Mouse (Mus musculus) testis, adult 10 weeks (tissue): Measurements from ENCODE around the gene 4932438H23Rik. TPM values are rescaled to one million over a fixed set of nuclear protein-coding genes. Genes with fewer than 3 reads are reported as not detected.

Source experiments
- polyA plus RNA-seq: library from polyadenylated mRNA; stranded (reverse); fragments of 350-450 nt; fragmentation: Illumina TruSeq; extraction: RNeasy Lipid Tissue Mini Kit (QIAGEN cat#74804); gene quantifications from one replicate; pipeline ENCODE4 v1.2.3, GENCODE M21; 2014; ENCODE audit warnings: low read depth, low replicate concordance

4932438H23Rik gene
- polyA plus RNA-seq: 13.6 TPM

DNA sequence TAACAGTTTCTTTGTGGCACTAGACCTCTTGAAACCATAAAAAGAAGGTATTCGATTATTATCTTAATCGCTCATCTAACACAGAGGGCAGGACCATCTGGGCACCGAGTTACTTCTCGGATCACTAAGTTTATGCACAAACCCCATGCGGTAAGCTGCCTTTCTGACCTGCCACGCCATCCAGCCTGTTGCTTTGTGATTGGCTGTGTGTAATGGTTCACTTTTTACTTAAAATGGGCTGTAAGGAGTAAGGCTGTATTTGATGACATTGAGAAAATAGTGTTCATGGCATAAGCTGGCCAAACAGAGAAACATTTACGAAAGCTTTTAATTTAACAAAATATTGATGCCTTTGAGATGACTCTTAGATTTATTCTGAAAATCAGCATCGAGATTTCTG, at the start of gene 4932438H23Rik:
Gene 4932438H23Rik (minus strand): TSS at position 101 of the 400 bp plus-strand sequence.

DNA sequence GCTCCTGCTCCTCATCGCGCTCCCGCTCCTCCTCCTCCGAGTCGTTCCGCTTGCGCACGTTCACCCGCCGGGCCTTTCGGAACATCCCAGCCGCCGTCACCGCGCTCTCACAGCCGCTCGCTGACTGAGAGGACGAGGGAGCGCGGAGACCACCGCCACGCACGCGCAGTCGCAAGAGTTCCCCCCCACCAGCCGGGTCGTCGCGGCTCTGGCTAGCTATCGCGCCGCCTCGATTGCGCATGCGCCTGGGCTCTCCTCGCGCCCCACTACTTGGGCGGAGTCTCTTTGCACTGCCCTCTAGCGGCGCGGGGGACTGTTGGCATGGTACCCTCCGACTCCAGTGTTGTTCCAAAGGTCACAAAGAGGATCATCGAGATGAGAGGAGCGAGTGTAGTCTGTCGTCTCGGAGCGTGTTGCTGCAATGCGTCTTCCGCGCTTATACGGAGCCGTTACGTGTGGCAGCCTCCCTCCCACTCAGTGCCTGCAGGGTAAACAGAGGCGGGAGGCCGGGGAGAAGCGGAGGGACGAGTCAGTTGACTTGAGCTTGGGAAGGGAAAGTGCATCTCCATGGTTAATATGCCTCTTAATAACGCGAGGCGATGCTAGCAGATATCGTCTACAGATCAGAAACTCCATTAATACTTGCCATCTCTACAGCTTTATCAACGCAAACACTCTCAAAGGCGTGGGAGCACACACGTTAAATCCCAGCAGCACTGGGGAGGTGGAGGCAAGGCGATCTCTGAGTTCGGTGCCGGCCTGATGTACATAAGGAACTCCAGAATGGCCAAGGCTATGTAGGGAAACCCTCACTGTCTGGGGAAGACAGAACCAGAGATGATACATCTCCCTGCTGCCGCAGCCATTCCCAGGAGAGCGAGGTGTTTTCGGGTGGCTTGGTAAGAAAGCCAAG, 50.4 kb downstream of the 4932438H23Rik start, which contains the start of gene Paxbp1:
Gene Paxbp1 (minus strand): TSS at position 274 of the 913 bp plus-strand sequence.

DNA sequence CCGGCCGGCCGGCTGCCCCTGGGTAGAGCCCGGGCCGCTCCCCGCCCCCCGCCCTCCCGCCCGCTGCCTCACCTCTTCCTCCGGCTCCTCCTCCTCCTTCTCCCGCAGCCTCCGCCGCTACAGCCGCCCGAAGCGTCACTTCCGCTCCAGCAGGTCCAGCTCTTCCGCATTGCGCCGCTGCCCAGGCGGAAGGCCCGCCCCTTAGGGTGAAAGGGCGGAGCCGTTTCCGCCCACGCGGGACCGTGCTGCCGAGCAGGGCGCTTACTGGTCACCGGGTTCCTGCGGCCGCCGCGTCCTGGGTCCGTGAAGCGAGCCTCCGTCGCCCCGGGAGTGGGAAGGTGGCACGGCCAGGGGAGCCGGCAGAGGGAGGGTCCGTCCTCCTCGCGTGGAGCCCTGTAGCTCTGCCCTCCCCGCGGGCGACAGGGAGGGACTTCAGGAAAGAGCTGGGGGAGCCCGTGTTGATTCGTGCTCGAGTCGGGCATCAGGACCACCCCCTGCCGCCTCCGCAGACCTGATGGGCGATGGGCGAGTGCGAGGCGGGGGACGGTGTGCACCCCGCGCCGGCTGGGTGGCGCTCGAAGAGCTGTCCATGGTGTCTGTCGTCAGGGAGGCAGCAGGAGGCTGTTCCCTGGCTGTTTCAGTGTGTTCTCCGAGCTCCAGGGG, 83.8 kb downstream of the 4932438H23Rik start, which contains the start of gene Synj1:
Gene Synj1 (minus strand): TSS at position 288 of the 663 bp plus-strand sequence.

Other genes starting within 250 kb of the 4932438H23Rik start
- gene Cfap298, start 160.0 kb downstream of the 4932438H23Rik start, polyA plus RNA-seq: 95.9 TPM
- 23.7 TPM for gene Synj1, start 83.8 kb downstream of the 4932438H23Rik start, polyA plus RNA-seq
- 87.7 TPM for gene Paxbp1, start 50.6 kb downstream of the 4932438H23Rik start, polyA plus RNA-seq
- gene Olig2, start 130.3 kb upstream of the 4932438H23Rik start, polyA plus RNA-seq: not detected
- 0.94 TPM for gene Olig1, start 174.7 kb upstream of the 4932438H23Rik start, polyA plus RNA-seq